Mouse (Mus musculus): ENCODE data around the gene Camta1. TPM values are rescaled to one million over a fixed set of nuclear protein-coding genes. Genes with fewer than 3 reads are reported as not detected.
A peak's percentile ranks its signal among the peaks of the same experiment; 100 is the strongest.

Gene Camta1
- polyA plus RNA-seq, 1 experiment from 2014 or later = 206 TPM

DNA sequence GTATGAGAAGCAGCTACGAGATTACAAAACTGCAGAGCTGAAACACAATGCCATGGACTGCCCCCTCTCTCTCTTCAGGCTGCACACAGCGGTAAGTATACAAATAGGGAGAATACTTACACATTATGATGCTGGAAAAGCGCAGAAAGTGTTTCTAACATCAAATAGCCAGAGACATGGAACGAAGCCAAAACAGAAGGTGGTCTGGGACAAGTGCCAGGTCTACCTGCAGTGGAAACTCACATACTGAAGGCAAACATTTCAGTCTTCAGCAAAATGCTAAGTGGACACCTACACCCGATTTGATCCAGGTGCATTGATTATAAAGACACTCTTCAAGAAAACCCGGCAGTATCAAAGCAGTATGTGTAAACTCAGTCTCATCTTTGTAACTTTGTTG lies 84.2 kb downstream of the Camta1 start:
- H3K27ac ChIP-seq (ENCODE audit: low read depth, low read length) = no peak overlapping the region
- peaks cover 9% of the 10 kb centered on the region; the same call in 1 of the 2 replicates for H3K4me1 ChIP-seq (ENCODE audit: control insufficient read depth, insufficient read depth, low read length)
- H3K9ac ChIP-seq (replicated peaks; ENCODE audit: low read depth, low read length) = no peak overlapping the region
- no peaks in the 10 kb centered on the region for H3K36me3 ChIP-seq (ENCODE audit: control insufficient read depth, insufficient read depth, low read length)
- no peak overlapping the region for H3K4me2 ChIP-seq (ENCODE audit: low read depth, low read length)
- ATAC-seq (ENCODE audit: low read depth) = no peak
- no peak overlapping the region for H3K4me3 ChIP-seq (ENCODE audit: low read depth, low read length)
- H3K9me3 ChIP-seq (ENCODE audit: control insufficient read depth, low read length) = no peaks in the 10 kb centered on the region
- no peaks in the 10 kb centered on the region for H3K27me3 ChIP-seq (ENCODE audit: control insufficient read depth, insufficient read depth, low read length)
- 77% methylated on average over 6 of the region's 6 CpGs for WGBS

DNA sequence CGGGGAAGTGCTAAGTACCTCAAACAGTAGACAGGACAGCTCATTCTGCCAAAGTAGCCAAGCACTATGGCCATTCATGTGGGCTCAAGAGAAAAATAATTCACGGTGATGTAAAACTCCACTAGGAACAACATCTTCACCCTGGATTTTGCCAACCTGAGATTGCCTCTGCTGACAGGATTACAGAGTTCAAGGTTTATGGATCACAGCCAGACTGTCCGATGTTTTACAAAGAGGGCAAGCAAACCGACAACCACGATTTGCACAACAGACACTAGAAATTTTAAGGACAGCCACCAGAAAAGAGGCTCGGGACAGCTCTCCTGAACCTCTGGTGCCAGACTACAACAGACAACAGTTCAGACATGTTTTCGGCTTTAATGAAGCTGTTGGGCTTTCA lies 86.2 kb downstream of the Camta1 start:
- Histone ChIP-seq H3K36me3 (ENCODE audit: control insufficient read depth, insufficient read depth, low read length) (no peaks in the 10 kb centered on the region), H3K27me3 (ENCODE audit: control insufficient read depth, insufficient read depth, low read length) (no peaks in the 10 kb centered on the region), H3K4me1 (ENCODE audit: control insufficient read depth, insufficient read depth, low read length) (0 out of 2 replicates have a peak, but pooled peaks cover 5% of the 10 kb centered on the region), H3K9me3 (ENCODE audit: control insufficient read depth, low read length) (no peaks in the 10 kb centered on the region), H3K9ac (replicated peaks; ENCODE audit: low read depth, low read length) (no peak overlapping the region), H3K27ac (ENCODE audit: low read depth, low read length) (no peak overlapping the region), H3K4me2 (ENCODE audit: low read depth, low read length) (no peak overlapping the region), H3K4me3 (ENCODE audit: low read depth, low read length) (no peak overlapping the region)
- 93% methylated on average over 7 of the region's 7 CpGs for WGBS
- no peak for ATAC-seq (ENCODE audit: low read depth)

DNA sequence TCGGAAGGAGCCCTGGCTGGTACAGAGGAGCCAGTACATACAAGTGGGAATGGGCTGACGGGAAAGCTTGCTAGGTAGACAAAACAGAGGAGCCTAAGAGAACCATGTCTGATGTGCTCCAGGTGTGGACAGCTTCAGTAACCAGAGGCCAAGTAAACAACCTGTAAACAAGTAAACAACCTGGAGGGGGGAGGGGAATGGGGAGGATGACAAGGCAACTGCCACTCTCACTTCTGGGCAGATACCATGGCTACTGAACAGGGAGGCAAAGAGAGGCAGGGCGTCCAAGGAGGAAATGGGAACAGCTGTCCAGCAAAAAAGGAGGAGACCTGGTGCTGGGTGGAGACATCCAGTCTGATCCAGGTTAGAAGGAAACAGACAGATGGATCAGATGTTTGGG lies 88.0 kb downstream of the Camta1 start:
- Histone ChIP-seq H3K36me3 (ENCODE audit: control insufficient read depth, insufficient read depth, low read length) (no peaks in the 10 kb centered on the region), H3K4me2 (ENCODE audit: low read depth, low read length) (no peak overlapping the region), H3K4me3 (ENCODE audit: low read depth, low read length) (no peak overlapping the region), H3K27ac (ENCODE audit: low read depth, low read length) (no peak overlapping the region), H3K9ac (replicated peaks; ENCODE audit: low read depth, low read length) (no peak overlapping the region), H3K9me3 (ENCODE audit: control insufficient read depth, low read length) (no peaks in the 10 kb centered on the region), H3K27me3 (ENCODE audit: control insufficient read depth, insufficient read depth, low read length) (no peaks in the 10 kb centered on the region), H3K4me1 (ENCODE audit: control insufficient read depth, insufficient read depth, low read length) (0 out of 2 replicates have a peak, but pooled peaks cover 5% of the 10 kb centered on the region)
- no peak for ATAC-seq (ENCODE audit: low read depth)
- 91% methylated on average over 3 of the region's 3 CpGs for WGBS

DNA sequence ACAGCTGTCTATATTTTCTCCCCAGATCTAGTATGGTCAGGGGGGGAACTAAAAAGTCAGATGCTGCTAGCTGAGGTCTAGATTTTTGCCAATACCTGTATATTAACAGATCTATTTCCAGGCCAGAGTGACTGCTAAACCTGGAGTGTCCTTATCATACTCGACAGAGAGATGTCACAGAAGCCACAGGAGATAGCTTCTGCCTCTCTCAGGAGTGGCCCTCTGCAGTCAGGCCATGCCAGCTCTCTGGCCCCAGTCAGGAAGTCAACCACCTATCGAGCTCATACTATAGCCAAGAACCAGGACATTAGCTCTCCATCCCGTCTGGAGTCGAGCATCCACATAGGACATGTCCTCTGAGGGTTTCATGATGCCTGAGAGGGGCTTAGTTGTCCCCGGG lies 88.7 kb downstream of the Camta1 start:
- no peak overlapping the region for H3K4me3 ChIP-seq (ENCODE audit: low read depth, low read length)
- 0 out of 2 replicates have a peak, but pooled peaks cover under 1% of the 10 kb centered on the region for H3K4me1 ChIP-seq (ENCODE audit: control insufficient read depth, insufficient read depth, low read length)
- no peak for ATAC-seq (ENCODE audit: low read depth)
- no peaks in the 10 kb centered on the region for H3K9me3 ChIP-seq (ENCODE audit: control insufficient read depth, low read length)
- no peak overlapping the region for H3K9ac ChIP-seq (replicated peaks; ENCODE audit: low read depth, low read length)
- WGBS = 96% methylated on average over 5 of the region's 5 CpGs
- no peaks in the 10 kb centered on the region for H3K36me3 ChIP-seq (ENCODE audit: control insufficient read depth, insufficient read depth, low read length)
- no peak overlapping the region for H3K27ac ChIP-seq (ENCODE audit: low read depth, low read length)
- H3K4me2 ChIP-seq (ENCODE audit: low read depth, low read length) = no peak overlapping the region
- H3K27me3 ChIP-seq (ENCODE audit: control insufficient read depth, insufficient read depth, low read length) = no peaks in the 10 kb centered on the region

DNA sequence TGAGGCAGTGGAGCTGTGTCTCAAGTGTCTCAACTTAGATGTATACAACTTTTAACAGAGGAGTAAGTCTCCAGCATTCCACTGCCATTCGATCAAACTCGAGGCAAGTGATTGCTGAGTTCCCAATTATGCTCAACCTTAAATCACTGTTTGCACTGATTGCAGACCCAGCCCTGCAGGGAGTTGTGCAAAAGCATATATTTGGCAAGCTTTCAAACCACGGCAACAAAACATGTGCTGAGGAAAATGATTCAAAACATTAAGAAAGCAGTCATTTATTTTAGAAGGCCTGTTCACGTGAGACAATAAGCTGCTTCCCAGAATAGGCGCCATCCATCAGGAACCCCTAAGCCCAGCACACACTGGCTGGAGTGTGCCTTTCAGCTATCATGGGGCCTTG lies 91.0 kb downstream of the Camta1 start:
- Histone ChIP-seq H3K36me3 (ENCODE audit: control insufficient read depth, insufficient read depth, low read length) (no peaks in the 10 kb centered on the region), H3K4me3 (ENCODE audit: low read depth, low read length) (no peak overlapping the region), H3K4me1 (ENCODE audit: control insufficient read depth, insufficient read depth, low read length) (peaks cover 10% of the 10 kb centered on the region; the same call in 1 of the 2 replicates), H3K9me3 (ENCODE audit: control insufficient read depth, low read length) (no peaks in the 10 kb centered on the region), H3K4me2 (ENCODE audit: low read depth, low read length) (no peak overlapping the region), H3K27me3 (ENCODE audit: control insufficient read depth, insufficient read depth, low read length) (no peaks in the 10 kb centered on the region), H3K9ac (replicated peaks; ENCODE audit: low read depth, low read length) (no peak overlapping the region), H3K27ac (ENCODE audit: low read depth, low read length) (0 out of 2 replicates have a peak overlapping the region, but pooled peaks have one; percentile 49)
- ATAC-seq (ENCODE audit: low read depth) = no peak
- 38% methylated on average over 5 of the region's 5 CpGs for WGBS

DNA sequence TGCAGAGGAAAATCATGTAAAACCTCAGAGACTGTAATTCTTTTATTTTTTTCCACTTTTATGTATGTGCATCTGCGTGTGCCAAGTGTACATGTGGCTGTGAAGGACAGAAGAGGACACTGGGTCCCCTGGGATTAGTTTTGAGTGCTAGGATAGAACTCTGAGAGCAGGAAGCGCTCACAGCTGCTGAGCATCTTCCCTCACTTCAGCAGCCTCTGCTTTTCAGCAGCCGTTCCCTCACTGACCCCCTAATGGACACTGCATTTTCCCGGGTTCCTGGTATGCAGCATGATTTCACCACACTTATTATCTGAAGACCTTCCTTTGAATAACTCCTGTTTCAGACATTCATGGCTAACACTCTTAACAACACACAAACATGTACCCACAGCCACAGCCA lies 93.9 kb downstream of the Camta1 start:
- no peak overlapping the region for H3K27ac ChIP-seq (ENCODE audit: low read depth, low read length)
- ATAC-seq (ENCODE audit: low read depth) = no peak
- no peak overlapping the region for H3K9ac ChIP-seq (replicated peaks; ENCODE audit: low read depth, low read length)
- H3K4me3 ChIP-seq (ENCODE audit: low read depth, low read length) = no peak overlapping the region
- H3K9me3 ChIP-seq (ENCODE audit: control insufficient read depth, low read length) = no peaks in the 10 kb centered on the region
- H3K4me2 ChIP-seq (ENCODE audit: low read depth, low read length) = no peak overlapping the region
- 76% methylated on average over 4 of the region's 4 CpGs for WGBS
- H3K36me3 ChIP-seq (ENCODE audit: control insufficient read depth, insufficient read depth, low read length) = no peaks in the 10 kb centered on the region
- peaks cover 17% of the 10 kb centered on the region for H3K4me1 ChIP-seq (ENCODE audit: control insufficient read depth, insufficient read depth, low read length)
- no peaks in the 10 kb centered on the region for H3K27me3 ChIP-seq (ENCODE audit: control insufficient read depth, insufficient read depth, low read length)

DNA sequence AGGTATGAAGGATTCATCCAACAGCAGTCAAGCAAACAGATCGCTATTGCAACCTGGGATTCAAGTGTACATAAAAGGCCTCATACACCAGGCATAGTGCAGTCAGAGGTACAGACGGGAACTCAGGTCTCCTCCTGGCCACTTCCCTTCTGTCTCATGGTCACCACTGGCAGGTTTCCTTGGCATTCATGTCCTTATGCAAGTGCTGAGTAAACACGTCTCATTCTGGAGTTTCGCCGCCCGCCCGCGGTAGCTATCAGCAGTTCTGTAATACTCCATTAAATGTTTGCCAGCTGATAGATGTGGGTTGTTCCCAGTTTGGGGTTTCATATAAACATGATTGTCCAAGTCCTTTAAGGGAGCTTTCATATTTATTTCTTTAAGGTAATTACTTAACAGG lies 94.3 kb downstream of the Camta1 start:
- Histone ChIP-seq H3K4me3 (ENCODE audit: low read depth, low read length) (no peak overlapping the region), H3K9ac (replicated peaks; ENCODE audit: low read depth, low read length) (no peak overlapping the region), H3K36me3 (ENCODE audit: control insufficient read depth, insufficient read depth, low read length) (no peaks in the 10 kb centered on the region), H3K27me3 (ENCODE audit: control insufficient read depth, insufficient read depth, low read length) (no peaks in the 10 kb centered on the region), H3K4me2 (ENCODE audit: low read depth, low read length) (no peak overlapping the region), H3K4me1 (ENCODE audit: control insufficient read depth, insufficient read depth, low read length) (peaks cover 17% of the 10 kb centered on the region), H3K27ac (ENCODE audit: low read depth, low read length) (no peak overlapping the region), H3K9me3 (ENCODE audit: control insufficient read depth, low read length) (no peaks in the 10 kb centered on the region)
- WGBS = 87% methylated on average over 8 of the region's 8 CpGs
- no peak for ATAC-seq (ENCODE audit: low read depth)

DNA sequence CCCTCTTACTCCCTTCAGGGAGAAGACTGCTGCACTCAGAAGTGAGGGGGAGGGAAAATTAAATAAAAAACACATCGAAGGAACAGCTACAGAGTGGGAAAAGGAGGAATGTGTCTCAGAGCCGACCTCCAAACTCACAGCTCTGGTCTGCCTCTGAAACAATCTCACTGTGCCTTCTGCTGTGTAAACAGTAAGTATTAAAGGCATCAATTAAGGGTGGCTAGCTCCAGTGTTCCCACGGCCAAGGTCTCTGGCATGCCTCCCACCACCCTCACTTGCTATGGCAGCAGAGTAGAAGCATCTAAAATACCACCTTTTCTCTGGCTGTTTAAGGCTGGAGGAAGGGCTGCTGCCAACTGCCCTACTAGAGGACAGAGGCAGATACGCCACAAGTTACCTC lies 96.3 kb downstream of the Camta1 start:
- H3K4me2 ChIP-seq (ENCODE audit: low read depth, low read length) = no peak overlapping the region
- no peaks in the 10 kb centered on the region for H3K9me3 ChIP-seq (ENCODE audit: control insufficient read depth, low read length)
- H3K27ac ChIP-seq (ENCODE audit: low read depth, low read length) = 0 out of 2 replicates have a peak overlapping the region, but pooled peaks have one; percentile 16
- H3K4me1 ChIP-seq (ENCODE audit: control insufficient read depth, insufficient read depth, low read length) = peaks cover 17% of the 10 kb centered on the region
- H3K4me3 ChIP-seq (ENCODE audit: low read depth, low read length) = no peak overlapping the region
- H3K36me3 ChIP-seq (ENCODE audit: control insufficient read depth, insufficient read depth, low read length) = no peaks in the 10 kb centered on the region
- no peak overlapping the region for H3K9ac ChIP-seq (replicated peaks; ENCODE audit: low read depth, low read length)
- peak; percentile 38; the same call in 1 of the 2 replicates for ATAC-seq (ENCODE audit: low read depth)
- WGBS = 54% methylated on average over 4 of the region's 4 CpGs
- H3K27me3 ChIP-seq (ENCODE audit: control insufficient read depth, insufficient read depth, low read length) = no peaks in the 10 kb centered on the region

DNA sequence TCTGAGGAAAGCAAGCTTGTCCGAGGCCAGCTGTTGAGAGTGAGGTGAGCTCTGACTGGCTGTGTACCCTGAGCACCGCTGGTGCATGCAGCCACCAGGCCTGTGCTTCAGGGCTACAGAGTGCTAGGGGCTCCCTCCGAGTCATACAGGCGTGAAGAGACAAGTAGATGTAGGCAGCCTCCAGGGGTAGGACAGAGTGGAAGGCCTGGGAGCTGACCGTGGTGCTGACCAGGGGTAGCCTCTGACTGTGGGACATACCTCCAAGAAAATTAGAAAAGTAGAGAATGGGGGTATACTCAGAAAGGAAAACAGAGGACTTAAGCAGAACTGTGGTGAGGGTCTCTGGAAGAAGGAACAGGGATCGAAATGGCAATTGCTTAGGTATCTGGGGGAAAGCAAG lies 97.7 kb downstream of the Camta1 start:
- no peak overlapping the region for H3K9ac ChIP-seq (replicated peaks; ENCODE audit: low read depth, low read length)
- ATAC-seq (ENCODE audit: low read depth) = no peak
- 46% methylated on average over 6 of the region's 6 CpGs for WGBS

More for the DNA sequence above, 97.7 kb downstream of the Camta1 start:
- H3K4me1 ChIP-seq (ENCODE audit: control insufficient read depth, insufficient read depth, low read length) = peaks cover 17% of the 10 kb centered on the region
- no peaks in the 10 kb centered on the region for H3K36me3 ChIP-seq (ENCODE audit: control insufficient read depth, insufficient read depth, low read length)
- H3K4me3 ChIP-seq (ENCODE audit: low read depth, low read length) = no peak overlapping the region
- H3K4me2 ChIP-seq (ENCODE audit: low read depth, low read length) = no peak overlapping the region
- H3K27ac ChIP-seq (ENCODE audit: low read depth, low read length) = no peak overlapping the region
- H3K27me3 ChIP-seq (ENCODE audit: control insufficient read depth, insufficient read depth, low read length) = no peaks in the 10 kb centered on the region
- H3K9me3 ChIP-seq (ENCODE audit: control insufficient read depth, low read length) = no peaks in the 10 kb centered on the region
